Mouse (Mus musculus) C2C12 (cell line): Measurements from ENCODE around the gene Ptprf. TPM values are rescaled to one million over a fixed set of nuclear protein-coding genes. Genes with fewer than 3 reads are reported as not detected.

Source experiments
- H3K27me3 ChIP-seq: one replicate; pipeline ENCODE4 v1.6.1; 2011; ENCODE audit not compliant: control insufficient read depth, insufficient read depth, insufficient read length
- H3K36me3 ChIP-seq: one replicate; pipeline ENCODE4 v1.6.1; 2011; ENCODE audit not compliant: control insufficient read depth, insufficient read depth
- H3K4me3 ChIP-seq: one replicate; pipeline ENCODE4 v1.5.1; 2011; ENCODE audit warnings: mild to moderate bottlenecking, control low read depth; ENCODE audit not compliant: poor library complexity, insufficient read depth, severe bottlenecking
- H3K79me2 ChIP-seq: one replicate; pipeline ENCODE4 v1.6.1; 2011; ENCODE audit not compliant: control insufficient read depth, insufficient read depth
- H3K79me3 ChIP-seq: one replicate; pipeline ENCODE4 v1.6.1; 2011; ENCODE audit warnings: low read depth, control low read depth
- H3ac ChIP-seq: one replicate; pipeline ENCODE3; 2011; ENCODE audit warnings: low read depth; ENCODE audit not compliant: control insufficient read depth, insufficient read length
- CEBPB ChIP-seq: IDR thresholded peaks from one replicate; pipeline ENCODE4 v1.6.1; 2011; ENCODE audit warnings: low read depth, mild to moderate bottlenecking, control low read depth, moderate library complexity
- CTCF ChIP-seq: IDR thresholded peaks from one replicate; pipeline ENCODE4 v1.5.1; 2011; ENCODE audit not compliant: control insufficient read depth, insufficient read depth, insufficient read length
- FOSL1 ChIP-seq: IDR thresholded peaks from one replicate; pipeline ENCODE4 v1.8.0; 2011; ENCODE audit warnings: mild to moderate bottlenecking, low read length; ENCODE audit not compliant: poor library complexity, insufficient read depth, severe bottlenecking
- MAX ChIP-seq: IDR thresholded peaks from one replicate; pipeline ENCODE4 v1.6.1; 2011; ENCODE audit warnings: mild to moderate bottlenecking, control low read depth
- MYOD1 ChIP-seq: IDR thresholded peaks from one replicate; pipeline ENCODE4 v1.6.1; 2011; ENCODE audit warnings: low read depth; ENCODE audit not compliant: control insufficient read depth, insufficient read length
- MYOG ChIP-seq: IDR thresholded peaks from one replicate; pipeline ENCODE4 v1.6.1; 2011; ENCODE audit not compliant: control insufficient read depth, insufficient read length; ENCODE audit errors: extremely low read depth
- USF1 ChIP-seq: IDR thresholded peaks from one replicate; pipeline ENCODE4 v1.6.1; 2011; ENCODE audit warnings: low read depth, mild to moderate bottlenecking, control low read depth, moderate library complexity
- polyA plus RNA-seq: library from polyadenylated mRNA; unstranded; fragments of >200 nt; fragmentation: generic; extraction: Trizol; gene quantifications from one replicate; pipeline ENCODE4 v1.2.1, GENCODE M21; 2012; ENCODE audit warnings: missing spikeins

Ptprf gene
- polyA plus RNA-seq, 1 experiment, result 1.6 TPM

DNA sequence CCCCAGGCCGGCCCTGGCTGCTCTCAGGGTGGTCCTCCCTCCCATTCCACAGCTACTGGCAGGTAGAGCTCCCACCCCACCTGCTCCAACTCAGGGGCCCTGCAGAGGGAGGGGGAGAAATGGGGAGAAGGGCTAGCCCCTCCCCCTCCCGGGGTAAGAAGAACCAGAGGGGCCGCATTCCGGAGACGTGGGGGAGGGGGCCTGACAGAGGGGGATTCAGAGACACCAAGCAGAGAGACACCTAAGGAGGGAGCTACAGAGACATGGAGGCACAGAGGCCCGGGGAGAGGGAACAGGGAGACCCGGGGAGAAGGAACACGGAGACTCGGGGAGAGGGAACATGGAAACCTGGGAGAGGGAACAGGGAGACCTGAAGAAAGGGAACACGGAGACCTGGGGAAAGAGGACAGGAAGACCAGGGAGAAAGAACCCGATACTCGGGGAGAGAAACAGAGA, 1.2 kb downstream of the Ptprf start:
- H3K79me2 ChIP-seq, result no peaks in the 10 kb centered on the region
- H3K4me3 ChIP-seq, result no peak overlapping the region
- H3K27me3 ChIP-seq, result peaks cover 37% of the 10 kb centered on the region
- H3K79me3 ChIP-seq, result no peaks in the 10 kb centered on the region
- H3ac ChIP-seq, result no peak overlapping the region
- TF ChIP-seq CTCF (no peak), USF1 (no peak), MAX (no peak), CEBPB (no peak), FOSL1 (no peak), MYOG (no peak), MYOD1 (no peak)
- H3K36me3 ChIP-seq, result no peaks in the 10 kb centered on the region

DNA sequence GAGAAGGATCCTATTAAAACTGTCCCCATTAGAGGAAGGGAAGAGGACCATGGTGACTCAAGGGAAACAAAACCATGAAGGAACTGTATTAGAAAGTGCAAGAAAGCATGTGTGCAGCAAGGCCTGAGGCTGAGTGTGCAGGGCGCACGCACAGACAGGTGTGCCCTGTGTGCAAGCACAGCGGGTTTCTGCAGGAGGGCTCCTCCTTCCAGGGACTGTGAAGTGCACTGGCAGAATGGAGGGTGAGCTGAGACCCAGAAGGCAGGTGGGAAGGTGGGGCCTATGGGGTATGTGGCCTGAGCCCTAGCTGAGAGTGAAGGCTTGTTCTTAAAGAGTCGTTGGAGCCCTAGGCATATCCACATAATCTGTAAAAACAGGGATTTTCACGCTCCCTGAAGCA, 1.9 kb downstream of the Ptprf start:
- Histone ChIP-seq H3ac (no peak overlapping the region), H3K27me3 (peaks cover 39% of the 10 kb centered on the region)
- no peak for TF ChIP-seq MAX
- TF ChIP-seq MYOD1, result no peak
- no peak for TF ChIP-seq MYOG
- no peak for TF ChIP-seq USF1

DNA sequence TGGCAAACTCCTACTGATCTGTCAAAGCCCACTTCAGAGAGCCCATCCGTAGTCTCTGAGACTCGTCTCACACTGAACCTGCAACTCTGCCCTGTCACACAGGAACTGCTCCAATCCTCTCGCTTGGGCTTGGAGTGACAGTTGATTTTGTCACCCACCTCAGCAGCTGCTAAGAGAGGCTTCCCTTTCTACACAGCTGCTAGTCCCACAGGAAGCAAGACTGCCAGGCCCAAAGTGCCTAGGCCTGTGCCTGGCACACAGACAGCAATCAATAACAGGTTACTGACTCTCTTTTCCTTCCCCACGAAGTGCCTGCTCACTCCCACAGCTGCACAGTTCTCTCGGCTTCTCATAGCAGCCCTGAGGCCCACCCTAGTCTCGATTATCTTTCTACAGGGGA, 2.7 kb downstream of the Ptprf start:
- H3K79me2 ChIP-seq, result no peaks in the 10 kb centered on the region
- H3K4me3 ChIP-seq, result no peak overlapping the region
- no peaks in the 10 kb centered on the region for H3K36me3 ChIP-seq
- H3K27me3 ChIP-seq, result peaks cover 41% of the 10 kb centered on the region
- no peak overlapping the region for H3ac ChIP-seq
- H3K79me3 ChIP-seq, result no peaks in the 10 kb centered on the region
- no peak for TF ChIP-seq USF1
- TF ChIP-seq MYOD1, result no peak
- no peak for TF ChIP-seq CTCF
- no peak for TF ChIP-seq MAX
- TF ChIP-seq CEBPB, result no peak
- no peak for TF ChIP-seq MYOG
- TF ChIP-seq FOSL1, result no peak

More for the DNA sequence above, 1.9 kb downstream of the Ptprf start:
- H3K36me3 ChIP-seq, result no peaks in the 10 kb centered on the region
- no peaks in the 10 kb centered on the region for H3K79me2 ChIP-seq
- H3K4me3 ChIP-seq, result no peak overlapping the region
- H3K79me3 ChIP-seq, result no peaks in the 10 kb centered on the region

DNA sequence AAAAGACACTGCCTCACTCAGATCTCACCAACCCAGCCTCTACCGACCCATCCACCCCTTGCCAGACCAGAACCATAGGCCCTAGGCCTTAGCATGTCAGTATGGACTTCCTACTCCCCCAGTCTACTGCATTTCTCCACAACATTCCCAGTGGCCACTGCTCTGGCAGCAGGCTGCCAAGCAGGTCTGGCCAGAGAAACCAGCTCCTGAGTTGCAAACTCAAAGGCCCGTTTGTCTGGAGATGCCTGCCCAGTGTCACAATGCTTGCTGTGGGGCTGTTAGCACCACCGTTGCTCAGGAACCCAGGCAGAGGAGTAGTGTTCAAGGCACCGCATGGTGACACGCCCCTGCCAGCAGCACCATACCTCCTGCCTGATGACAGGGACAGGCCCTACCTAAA, 5.0 kb downstream of the Ptprf start:
- H3K27me3 ChIP-seq, result peaks cover 37% of the 10 kb centered on the region
- TF ChIP-seq CTCF, result no peak
- no peak for TF ChIP-seq MAX
- no peak for TF ChIP-seq MYOD1
- no peak for TF ChIP-seq USF1
- TF ChIP-seq MYOG, result no peak
- no peak for TF ChIP-seq CEBPB
- TF ChIP-seq FOSL1, result no peak
- H3K79me2 ChIP-seq, result no peaks in the 10 kb centered on the region
- no peak overlapping the region for H3K4me3 ChIP-seq
- no peaks in the 10 kb centered on the region for H3K36me3 ChIP-seq
- no peak overlapping the region for H3ac ChIP-seq
- no peaks in the 10 kb centered on the region for H3K79me3 ChIP-seq

DNA sequence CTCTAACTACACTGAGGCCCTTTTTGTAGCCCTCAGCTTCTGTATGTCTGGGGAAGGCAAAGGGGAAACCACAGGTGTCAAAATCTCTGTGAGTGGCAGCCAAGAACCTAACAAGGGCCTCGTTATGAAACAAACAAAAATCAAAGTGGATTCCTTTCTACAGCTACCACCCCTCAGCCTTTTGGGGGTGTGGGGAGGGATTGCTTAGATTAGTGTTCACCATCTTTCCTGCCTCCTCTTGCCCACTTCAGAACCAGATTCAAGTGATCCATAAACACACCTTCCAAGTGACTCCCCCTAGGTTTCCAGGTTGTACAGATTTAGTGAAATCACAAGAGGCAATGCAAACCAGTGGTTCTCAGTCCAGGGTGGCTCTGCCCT, 9.0 kb downstream of the Ptprf start:
- no peak for TF ChIP-seq MAX
- TF ChIP-seq MYOG, result no peak
- TF ChIP-seq USF1, result no peak
- no peak for TF ChIP-seq CEBPB
- TF ChIP-seq CTCF, result no peak
- no peak for TF ChIP-seq MYOD1
- no peak for TF ChIP-seq FOSL1
- Histone ChIP-seq H3K4me3 (no peak overlapping the region), H3K79me2 (no peaks in the 10 kb centered on the region), H3K79me3 (no peaks in the 10 kb centered on the region), H3ac (no peak overlapping the region), H3K27me3 (peaks cover 22% of the 10 kb centered on the region), H3K36me3 (no peaks in the 10 kb centered on the region)

DNA sequence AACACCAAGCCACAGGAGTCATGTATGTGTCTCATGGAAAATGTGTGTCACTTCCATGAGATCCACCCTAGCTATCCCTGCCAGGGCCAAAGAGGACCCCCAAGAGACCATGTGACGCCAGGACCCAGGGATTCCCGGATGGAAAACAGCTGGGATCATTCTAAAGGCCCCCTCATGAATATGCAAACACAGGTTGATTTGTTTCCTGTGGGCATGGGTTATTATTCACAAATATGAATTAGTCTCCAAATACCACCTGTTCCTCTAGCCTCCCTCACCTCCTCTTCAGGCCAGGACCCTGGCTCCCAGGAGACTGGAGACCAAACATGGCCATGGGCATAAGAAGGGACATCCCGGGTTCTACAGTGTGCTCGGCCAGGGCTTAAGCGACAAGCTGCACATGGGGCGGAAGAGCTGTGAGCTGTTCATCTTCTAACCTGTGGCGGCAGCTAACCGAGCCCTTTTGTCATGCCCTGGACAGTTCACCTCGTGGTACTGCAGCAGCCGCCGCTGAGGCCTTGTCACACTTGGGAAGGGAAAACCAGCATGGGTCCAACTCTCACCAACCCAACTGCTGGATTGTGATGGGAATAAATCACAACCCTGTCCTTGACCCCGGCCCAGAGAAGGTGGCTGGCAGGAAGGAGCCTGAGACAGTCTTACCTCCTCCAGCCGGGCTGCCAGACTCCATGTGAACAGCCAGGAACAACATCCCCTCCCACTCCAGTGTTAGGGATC, 9.6 kb downstream of the Ptprf start:
- Histone ChIP-seq H3K79me3 (no peaks in the 10 kb centered on the region), H3ac (no peak overlapping the region), H3K36me3 (no peaks in the 10 kb centered on the region), H3K4me3 (no peak overlapping the region), H3K27me3 (peaks cover 21% of the 10 kb centered on the region), H3K79me2 (no peaks in the 10 kb centered on the region)
- no peak for TF ChIP-seq USF1
- TF ChIP-seq FOSL1, result no peak
- TF ChIP-seq CTCF, result no peak
- no peak for TF ChIP-seq MAX
- TF ChIP-seq MYOG, result no peak
- TF ChIP-seq MYOD1, result no peak
- no peak for TF ChIP-seq CEBPB
